Mouse (Mus musculus): ENCODE measurements around the gene Zfp638. TPM values are rescaled to one million over a fixed set of nuclear protein-coding genes. Genes with fewer than 3 reads are reported as not detected.
"Not testable (repeated sequence)": the region's sequence is repeated elsewhere in the genome, so short reads cannot be mapped to it uniquely, and the experiment has no call there.

The Zfp638 gene
- polyA plus RNA-seq, 1 experiment from 2014 or later = 51.8 TPM

GRCm38 (mm10) chr6:84002716-84003115 is 135.8 kb downstream of the Zfp638 start:
- Histone ChIP-seq H3K36me3 (peaks cover 26% of the 10 kb centered on the region), H3K27me3 (ENCODE audit: insufficient read depth, poor library complexity, severe bottlenecking) (no peaks in the 10 kb centered on the region), H3K9me3 (no peaks in the 10 kb centered on the region), H3K27ac (no peak overlapping the region), H3K4me3 (no peak overlapping the region), H3K4me1 (no peaks in the 10 kb centered on the region)
- 42% methylated on average over 1 of the region's 1 CpGs for WGBS
- DNase-seq (ENCODE audit: low spot score) = no peak

- H3K36me3 ChIP-seq = peaks cover 10% of the 10 kb centered on the region
- H3K9me3 ChIP-seq = no peaks in the 10 kb centered on the region
- no peak overlapping the region for H3K27ac ChIP-seq
- H3K4me1 ChIP-seq = peaks cover 11% of the 10 kb centered on the region
- no peak for DNase-seq (ENCODE audit: low spot score)
- H3K27me3 ChIP-seq (ENCODE audit: insufficient read depth, poor library complexity, severe bottlenecking) = no peaks in the 10 kb centered on the region
- WGBS = 84% methylated on average over 4 of the region's 4 CpGs
- no peak overlapping the region for H3K4me3 ChIP-seq
These were observed 137.4 kb downstream of the Zfp638 start for GRCm38 (mm10) chr6:84004295-84004694.

- WGBS = 1% methylated on average over 41 of the region's 41 CpGs
- Histone ChIP-seq H3K4me3 (peak within 1 kb of the TSS; percentile 67), H3K9me3 (no peaks in the 10 kb centered on the region), H3K4me1 (peaks cover 47% of the 10 kb centered on the region), H3K27me3 (ENCODE audit: insufficient read depth, poor library complexity, severe bottlenecking) (no peaks in the 10 kb centered on the region), H3K36me3 (no peaks in the 10 kb centered on the region), H3K27ac (peak within 1 kb of the TSS; percentile 94)
- DNase-seq (ENCODE audit: low spot score) = peak; percentile 83
These were observed 141.7 kb downstream of the Zfp638 start, which contains the start of gene Dysf for GRCm38 (mm10) chr6:84008363-84009171. Gene Dysf (plus strand): TSS chr6:84008590.

- peak overlapping the region; percentile 67 for H3K4me3 ChIP-seq
- H3K9me3 ChIP-seq = no peaks in the 10 kb centered on the region
- 7% methylated on average over 8 of the region's 8 CpGs for WGBS
- no peaks in the 10 kb centered on the region for H3K36me3 ChIP-seq
- no peak for DNase-seq (ENCODE audit: low spot score)
- peak overlapping the region; percentile 94 for H3K27ac ChIP-seq
- no peaks in the 10 kb centered on the region for H3K27me3 ChIP-seq (ENCODE audit: insufficient read depth, poor library complexity, severe bottlenecking)
- H3K4me1 ChIP-seq = peaks cover 47% of the 10 kb centered on the region
These were observed 142.4 kb downstream of the Zfp638 start for GRCm38 (mm10) chr6:84009172-84009872.

- Histone ChIP-seq H3K27me3 (ENCODE audit: insufficient read depth, poor library complexity, severe bottlenecking) (no peaks in the 10 kb centered on the region), H3K9me3 (no peaks in the 10 kb centered on the region), H3K36me3 (no peaks in the 10 kb centered on the region), H3K27ac (peak overlapping the region; percentile 94), H3K4me3 (peak overlapping the region; percentile 67), H3K4me1 (peaks cover 49% of the 10 kb centered on the region)
- no peak for DNase-seq (ENCODE audit: low spot score)
- 21% methylated on average over 4 of the region's 4 CpGs for WGBS
These were observed 143.0 kb downstream of the Zfp638 start for GRCm38 (mm10) chr6:84009915-84010302.

- no peaks in the 10 kb centered on the region for H3K9me3 ChIP-seq
- WGBS = 34% methylated on average over 8 of the region's 8 CpGs
- no peaks in the 10 kb centered on the region for H3K36me3 ChIP-seq
- peaks cover 56% of the 10 kb centered on the region for H3K4me1 ChIP-seq
- peak overlapping the region; percentile 94 for H3K27ac ChIP-seq
- H3K4me3 ChIP-seq = peak overlapping the region; percentile 67
- no peaks in the 10 kb centered on the region for H3K27me3 ChIP-seq (ENCODE audit: insufficient read depth, poor library complexity, severe bottlenecking)
- no peak for DNase-seq (ENCODE audit: low spot score)
These were observed 143.7 kb downstream of the Zfp638 start for GRCm38 (mm10) chr6:84010303-84011225.

- not testable (repeated sequence) for H3K4me3 ChIP-seq; H3K36me3 ChIP-seq; H3K27me3 ChIP-seq (ENCODE audit: insufficient read depth, poor library complexity, severe bottlenecking); H3K9me3 ChIP-seq; DNase-seq (ENCODE audit: low spot score)
- H3K4me1 ChIP-seq = peaks cover 64% of the 10 kb centered on the region
- WGBS = 53% methylated on average over 4 of the region's 4 CpGs
- peak overlapping the region; percentile 67 for H3K27ac ChIP-seq
These were observed 148.2 kb downstream of the Zfp638 start for GRCm38 (mm10) chr6:84014961-84015683.

- Histone ChIP-seq H3K27ac (no peak overlapping the region), H3K27me3 (ENCODE audit: insufficient read depth, poor library complexity, severe bottlenecking) (peaks cover 7% of the 10 kb centered on the region; the same call in 1 of the 2 replicates), H3K9me3 (no peaks in the 10 kb centered on the region), H3K36me3 (no peaks in the 10 kb centered on the region), H3K4me1 (peaks cover 60% of the 10 kb centered on the region), H3K4me3 (no peak overlapping the region)
- DNase-seq (ENCODE audit: low spot score) = no peak
- WGBS = 83% methylated on average over 7 of the region's 7 CpGs
These were observed 149.9 kb downstream of the Zfp638 start for GRCm38 (mm10) chr6:84016851-84017250.

GRCm38 (mm10) chr6:84017392-84017791 is 150.5 kb downstream of the Zfp638 start:
- Histone ChIP-seq H3K36me3 (no peaks in the 10 kb centered on the region), H3K4me1 (peaks cover 61% of the 10 kb centered on the region), H3K27ac (no peak overlapping the region), H3K27me3 (ENCODE audit: insufficient read depth, poor library complexity, severe bottlenecking) (peaks cover 7% of the 10 kb centered on the region; the same call in 1 of the 2 replicates), H3K9me3 (no peaks in the 10 kb centered on the region), H3K4me3 (no peak overlapping the region)
- DNase-seq (ENCODE audit: low spot score) = no peak
- WGBS = 45% methylated on average over 3 of the region's 3 CpGs

- peaks cover 3% of the 10 kb centered on the region; the same call in 1 of the 2 replicates for H3K36me3 ChIP-seq
- peaks cover 61% of the 10 kb centered on the region for H3K4me1 ChIP-seq
- peak overlapping the region; percentile 62 for H3K27ac ChIP-seq
- no peak for DNase-seq (ENCODE audit: low spot score)
- H3K27me3 ChIP-seq (ENCODE audit: insufficient read depth, poor library complexity, severe bottlenecking) = peaks cover 7% of the 10 kb centered on the region; the same call in 1 of the 2 replicates
- 3% methylated on average over 28 of the region's 28 CpGs for WGBS
- H3K9me3 ChIP-seq = no peaks in the 10 kb centered on the region
- H3K4me3 ChIP-seq = peak overlapping the region; percentile 63
These were observed 152.1 kb downstream of the Zfp638 start for GRCm38 (mm10) chr6:84018906-84019550.

- no peak for DNase-seq (ENCODE audit: low spot score)
- H3K36me3 ChIP-seq = peaks cover 7% of the 10 kb centered on the region; the same call in 1 of the 2 replicates
- no peaks in the 10 kb centered on the region for H3K9me3 ChIP-seq
- 69% methylated on average over 4 of the region's 4 CpGs for WGBS
- peaks cover 7% of the 10 kb centered on the region; the same call in 1 of the 2 replicates for H3K27me3 ChIP-seq (ENCODE audit: insufficient read depth, poor library complexity, severe bottlenecking)
- H3K4me1 ChIP-seq = peaks cover 58% of the 10 kb centered on the region
- H3K27ac ChIP-seq = 0 out of 2 replicates have a peak overlapping the region, but pooled peaks have one; percentile 62
- peak overlapping the region; percentile 63 for H3K4me3 ChIP-seq
These were observed 153.1 kb downstream of the Zfp638 start for GRCm38 (mm10) chr6:84020002-84020401.
